Mouse (Mus musculus): ENCODE data around the gene Tex35. TPM values are rescaled to one million over a fixed set of nuclear protein-coding genes. Genes with fewer than 3 reads are reported as not detected.

Tex35 gene
- polyA plus RNA-seq, 1 experiment from 2014 or later: not detected

DNA sequence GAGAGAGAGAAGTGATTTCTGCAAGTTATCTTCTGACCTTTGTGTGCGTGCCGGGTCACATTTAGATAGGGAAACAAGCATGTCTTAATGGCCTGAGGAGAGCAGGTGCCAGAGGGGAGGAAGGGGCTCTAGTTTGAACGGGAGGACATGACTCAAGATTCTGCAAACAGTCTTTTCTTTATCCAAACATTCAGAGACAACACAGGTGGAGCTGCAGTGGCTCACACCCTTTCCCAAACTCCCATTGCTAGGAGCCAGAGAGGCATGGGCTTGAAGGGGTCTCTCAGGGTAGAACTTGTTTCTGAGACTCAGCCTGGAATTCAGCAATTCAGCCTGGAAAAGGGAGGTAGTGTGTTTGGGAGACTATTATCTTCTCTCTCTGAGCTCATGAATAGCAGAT lies 15.4 kb upstream of the Tex35 start:
- no peak overlapping the region for H3K4me3 ChIP-seq (ENCODE audit: low read depth, low read length)
- H3K27ac ChIP-seq (ENCODE audit: low read length): no peak overlapping the region
- no peaks in the 10 kb centered on the region for H3K9me3 ChIP-seq (replicated peaks; ENCODE audit: control insufficient read depth, low read length, poor library complexity, severe bottlenecking)
- no peak overlapping the region for H3K4me2 ChIP-seq (ENCODE audit: low read length)
- no peak overlapping the region for H3K9ac ChIP-seq (ENCODE audit: low read depth, low read length)
- H3K27me3 ChIP-seq (ENCODE audit: control insufficient read depth, insufficient read depth, low read depth, low read length): no peaks in the 10 kb centered on the region
- whole genome bisulfite sequencing: 94% methylated on average over 3 of the region's 3 CpGs
- H3K4me1 ChIP-seq (ENCODE audit: control insufficient read depth, insufficient read depth, low read length): no peaks in the 10 kb centered on the region
- H3K36me3 ChIP-seq (ENCODE audit: control insufficient read depth, insufficient read depth, low read length): no peaks in the 10 kb centered on the region
- no peak for ATAC-seq

DNA sequence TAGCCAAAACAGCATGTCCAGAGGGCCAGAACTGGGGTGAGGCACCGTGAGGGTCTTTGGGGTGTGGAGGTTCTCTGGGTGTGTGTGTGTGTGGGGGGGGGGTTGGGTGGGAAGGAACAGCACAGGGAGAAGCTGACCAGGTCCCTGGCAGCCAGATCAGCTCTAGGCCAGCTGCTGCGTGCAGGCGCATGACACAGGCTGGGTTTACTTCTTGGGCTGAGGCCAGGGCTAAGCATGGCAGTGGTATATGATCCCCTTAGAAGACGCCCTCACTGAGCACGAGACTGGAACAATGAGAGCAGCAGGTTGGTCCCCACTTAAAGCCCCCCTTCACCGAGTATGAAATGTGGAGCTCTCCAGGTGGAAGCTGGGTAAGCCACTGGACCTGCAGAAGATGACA lies 10.7 kb upstream of the Tex35 start:
- H3K27me3 ChIP-seq (ENCODE audit: control insufficient read depth, insufficient read depth, low read depth, low read length): no peaks in the 10 kb centered on the region
- H3K9me3 ChIP-seq (replicated peaks; ENCODE audit: control insufficient read depth, low read length, poor library complexity, severe bottlenecking): no peaks in the 10 kb centered on the region; the same call in 1 of the 2 replicates
- H3K4me2 ChIP-seq (ENCODE audit: low read length): no peak overlapping the region
- no peak overlapping the region for H3K9ac ChIP-seq (ENCODE audit: low read depth, low read length)
- ATAC-seq: no peak
- H3K4me1 ChIP-seq (ENCODE audit: control insufficient read depth, insufficient read depth, low read length): no peaks in the 10 kb centered on the region
- no peak overlapping the region for H3K4me3 ChIP-seq (ENCODE audit: low read depth, low read length)
- no peaks in the 10 kb centered on the region for H3K36me3 ChIP-seq (ENCODE audit: control insufficient read depth, insufficient read depth, low read length)
- H3K27ac ChIP-seq (ENCODE audit: low read length): no peak overlapping the region
- 87% methylated on average over 6 of the region's 6 CpGs for WGBS

DNA sequence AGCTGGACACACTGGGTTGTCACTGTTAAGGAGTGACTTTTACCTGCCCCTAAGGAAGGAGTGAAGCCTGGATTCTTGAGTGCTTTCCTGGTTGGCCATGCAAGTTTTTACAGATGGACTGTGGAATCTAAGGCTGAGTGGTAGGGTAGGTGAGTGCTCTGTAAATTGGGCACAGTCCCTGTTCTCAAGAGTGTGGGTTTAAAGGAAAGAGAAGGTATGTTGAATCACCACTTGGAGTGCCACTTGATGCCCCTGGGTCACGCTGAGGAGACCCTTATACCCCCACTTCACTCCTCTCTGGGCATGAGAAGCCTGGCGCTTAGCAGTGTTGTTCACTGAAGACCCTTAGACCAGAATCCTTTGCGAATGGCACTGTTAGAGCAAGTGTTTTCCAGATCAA lies 9.0 kb upstream of the Tex35 start:
- no peak overlapping the region for H3K4me2 ChIP-seq (ENCODE audit: low read length)
- ATAC-seq: no peak
- no peaks in the 10 kb centered on the region; the same call in 1 of the 2 replicates for H3K9me3 ChIP-seq (replicated peaks; ENCODE audit: control insufficient read depth, low read length, poor library complexity, severe bottlenecking)
- H3K9ac ChIP-seq (ENCODE audit: low read depth, low read length): no peak overlapping the region
- H3K36me3 ChIP-seq (ENCODE audit: control insufficient read depth, insufficient read depth, low read length): no peaks in the 10 kb centered on the region
- no peaks in the 10 kb centered on the region for H3K27me3 ChIP-seq (ENCODE audit: control insufficient read depth, insufficient read depth, low read depth, low read length)
- H3K4me3 ChIP-seq (ENCODE audit: low read depth, low read length): no peak overlapping the region
- 94% methylated on average over 3 of the region's 3 CpGs for WGBS
- no peak overlapping the region for H3K27ac ChIP-seq (ENCODE audit: low read length)
- H3K4me1 ChIP-seq (ENCODE audit: control insufficient read depth, insufficient read depth, low read length): no peaks in the 10 kb centered on the region

DNA sequence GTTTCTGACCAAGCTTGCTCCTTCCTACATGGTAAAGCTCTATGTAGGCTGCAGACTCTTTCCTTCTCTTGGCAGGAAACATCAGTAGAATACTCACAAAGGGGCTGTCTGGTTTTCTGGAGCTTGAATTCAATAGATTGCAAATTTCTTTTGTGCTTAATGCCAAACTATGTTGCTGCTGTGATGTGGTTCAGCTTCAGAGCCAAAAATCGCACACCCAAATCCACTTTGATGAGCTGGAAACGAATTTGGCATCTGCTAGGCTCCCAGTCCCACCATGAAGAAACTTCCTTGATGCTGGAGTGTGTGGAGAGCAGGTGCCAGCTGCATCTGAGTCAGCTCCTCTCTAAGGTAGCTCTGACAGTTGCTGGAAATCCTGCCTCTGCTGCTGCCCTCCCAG lies 6.0 kb upstream of the Tex35 start:
- Histone ChIP-seq H3K27ac (ENCODE audit: low read length) (no peak overlapping the region), H3K9ac (ENCODE audit: low read depth, low read length) (no peak overlapping the region), H3K27me3 (ENCODE audit: control insufficient read depth, insufficient read depth, low read depth, low read length) (no peaks in the 10 kb centered on the region), H3K4me2 (ENCODE audit: low read length) (no peak overlapping the region), H3K4me1 (ENCODE audit: control insufficient read depth, insufficient read depth, low read length) (no peaks in the 10 kb centered on the region), H3K4me3 (ENCODE audit: low read depth, low read length) (no peak overlapping the region), H3K9me3 (replicated peaks; ENCODE audit: control insufficient read depth, low read length, poor library complexity, severe bottlenecking) (no peaks in the 10 kb centered on the region; the same call in 1 of the 2 replicates), H3K36me3 (ENCODE audit: control insufficient read depth, insufficient read depth, low read length) (no peaks in the 10 kb centered on the region)
- 65% methylated on average over 2 of the region's 2 CpGs for WGBS
- ATAC-seq: no peak

DNA sequence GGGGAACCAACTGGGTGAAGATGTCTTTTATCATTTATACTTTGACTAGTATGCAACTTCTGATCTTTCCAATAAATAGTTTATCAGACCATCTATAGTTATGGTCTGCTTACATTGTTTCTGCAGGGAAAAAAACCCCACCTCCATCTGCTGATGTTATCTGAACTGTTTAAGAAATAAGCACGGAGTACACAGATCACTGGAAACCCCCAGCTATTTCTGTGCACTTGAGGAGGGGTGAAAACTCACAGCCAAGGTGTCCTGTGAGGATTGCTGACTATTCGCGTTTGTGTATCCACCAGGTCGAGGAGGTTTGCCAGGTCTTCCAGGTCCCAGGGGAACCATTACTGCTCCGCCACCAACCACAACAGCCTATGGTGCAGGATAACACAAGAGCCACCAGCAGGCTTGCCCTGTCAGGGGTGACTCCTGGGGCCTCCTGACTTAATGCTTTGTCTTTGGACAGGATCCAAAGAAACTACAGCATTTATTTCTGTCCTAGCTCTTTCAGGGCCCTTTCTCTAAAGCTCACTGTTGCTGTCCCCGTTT lies 1.9 kb upstream of the Tex35 start:
- ATAC-seq: no peak
- Histone ChIP-seq H3K4me1 (ENCODE audit: control insufficient read depth, insufficient read depth, low read length) (no peaks in the 10 kb centered on the region), H3K4me3 (ENCODE audit: low read depth, low read length) (no peak overlapping the region), H3K27me3 (ENCODE audit: control insufficient read depth, insufficient read depth, low read depth, low read length) (no peaks in the 10 kb centered on the region), H3K9me3 (replicated peaks; ENCODE audit: control insufficient read depth, low read length, poor library complexity, severe bottlenecking) (no peaks in the 10 kb centered on the region; the same call in 1 of the 2 replicates), H3K27ac (ENCODE audit: low read length) (no peak overlapping the region), H3K4me2 (ENCODE audit: low read length) (no peak overlapping the region), H3K9ac (ENCODE audit: low read depth, low read length) (no peak overlapping the region), H3K36me3 (ENCODE audit: control insufficient read depth, insufficient read depth, low read length) (no peaks in the 10 kb centered on the region)
- 72% methylated on average over 6 of the region's 6 CpGs for WGBS

DNA sequence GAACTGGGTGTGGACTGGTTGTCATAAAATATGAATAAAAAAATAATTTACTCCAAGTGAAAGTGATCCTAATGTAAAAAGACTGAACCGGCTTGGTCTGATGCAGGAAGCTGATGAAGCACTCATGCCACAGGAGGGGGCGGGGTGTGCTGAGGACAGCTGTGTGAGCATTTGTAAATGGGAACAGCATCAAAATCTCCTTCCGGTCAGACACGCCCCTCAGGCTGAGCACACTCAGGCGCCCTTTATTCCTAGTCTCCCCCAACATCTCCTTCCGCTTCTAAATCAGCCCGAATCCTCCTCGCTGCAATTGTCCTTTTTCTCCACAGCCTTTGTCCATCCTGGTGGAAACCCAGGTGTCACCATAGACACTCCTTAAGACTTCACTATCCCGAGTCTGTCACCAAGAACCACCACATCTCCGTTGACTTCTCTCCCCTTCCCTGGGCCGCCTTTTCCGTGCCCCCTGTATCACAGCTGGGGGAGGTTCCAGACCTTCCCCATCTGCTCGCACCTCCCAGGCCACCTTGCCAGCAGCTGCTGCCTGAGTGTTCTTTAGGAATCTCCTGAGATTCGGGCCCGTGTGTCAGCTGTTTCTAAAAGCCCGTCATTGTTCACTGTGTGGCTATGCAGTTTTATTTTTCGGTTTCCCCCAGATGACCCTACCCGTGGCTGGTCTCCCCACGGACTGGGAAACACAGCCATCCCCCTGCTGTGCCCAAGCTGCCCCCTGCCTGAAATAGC lies 7.2 kb downstream of the Tex35 start:
- peak; percentile 87 for ATAC-seq
- peaks cover 11% of the 10 kb centered on the region for H3K4me1 ChIP-seq (ENCODE audit: control insufficient read depth, insufficient read depth, low read length)
- 11% methylated on average over 19 of the region's 19 CpGs for WGBS
- no peaks in the 10 kb centered on the region for H3K36me3 ChIP-seq (ENCODE audit: control insufficient read depth, insufficient read depth, low read length)
- H3K4me2 ChIP-seq (ENCODE audit: low read length): peak overlapping the region; percentile 45
- H3K4me3 ChIP-seq (ENCODE audit: low read depth, low read length): peak overlapping the region; percentile 8; the same call in 1 of the 2 replicates
- no peaks in the 10 kb centered on the region for H3K9me3 ChIP-seq (replicated peaks; ENCODE audit: control insufficient read depth, low read length, poor library complexity, severe bottlenecking)
- no peaks in the 10 kb centered on the region for H3K27me3 ChIP-seq (ENCODE audit: control insufficient read depth, insufficient read depth, low read depth, low read length)
- peak overlapping the region; percentile 73 for H3K27ac ChIP-seq (ENCODE audit: low read length)
- H3K9ac ChIP-seq (ENCODE audit: low read depth, low read length): peak overlapping the region; percentile 63

DNA sequence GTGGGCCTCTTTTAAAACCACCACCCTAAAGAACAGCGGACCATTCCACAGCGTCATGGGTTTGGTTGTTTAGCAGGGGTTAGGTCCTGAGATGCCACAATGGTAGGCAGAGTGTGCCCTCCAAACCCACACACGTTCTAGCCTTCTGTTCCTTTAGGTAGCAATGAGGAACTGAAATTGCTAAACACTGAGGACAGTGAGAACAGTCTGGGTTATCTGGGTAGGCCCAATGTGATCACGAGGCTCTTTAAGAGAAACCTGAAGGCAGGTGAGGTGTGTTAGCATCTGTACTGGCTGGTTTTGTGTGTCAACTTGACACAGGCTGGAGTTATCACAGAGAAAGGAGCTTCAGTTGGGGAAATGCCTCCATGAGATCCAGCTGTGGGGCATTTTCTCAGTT lies 12.9 kb downstream of the Tex35 start:
- no peaks in the 10 kb centered on the region for H3K27me3 ChIP-seq (ENCODE audit: control insufficient read depth, insufficient read depth, low read depth, low read length)
- H3K4me1 ChIP-seq (ENCODE audit: control insufficient read depth, insufficient read depth, low read length): no peaks in the 10 kb centered on the region
- H3K4me3 ChIP-seq (ENCODE audit: low read depth, low read length): no peak overlapping the region
- H3K9me3 ChIP-seq (replicated peaks; ENCODE audit: control insufficient read depth, low read length, poor library complexity, severe bottlenecking): no peaks in the 10 kb centered on the region
- 87% methylated on average over 4 of the region's 4 CpGs for WGBS
- no peak overlapping the region for H3K4me2 ChIP-seq (ENCODE audit: low read length)
- no peak overlapping the region for H3K27ac ChIP-seq (ENCODE audit: low read length)
- no peak overlapping the region for H3K9ac ChIP-seq (ENCODE audit: low read depth, low read length)
- H3K36me3 ChIP-seq (ENCODE audit: control insufficient read depth, insufficient read depth, low read length): no peaks in the 10 kb centered on the region
- ATAC-seq: no peak

DNA sequence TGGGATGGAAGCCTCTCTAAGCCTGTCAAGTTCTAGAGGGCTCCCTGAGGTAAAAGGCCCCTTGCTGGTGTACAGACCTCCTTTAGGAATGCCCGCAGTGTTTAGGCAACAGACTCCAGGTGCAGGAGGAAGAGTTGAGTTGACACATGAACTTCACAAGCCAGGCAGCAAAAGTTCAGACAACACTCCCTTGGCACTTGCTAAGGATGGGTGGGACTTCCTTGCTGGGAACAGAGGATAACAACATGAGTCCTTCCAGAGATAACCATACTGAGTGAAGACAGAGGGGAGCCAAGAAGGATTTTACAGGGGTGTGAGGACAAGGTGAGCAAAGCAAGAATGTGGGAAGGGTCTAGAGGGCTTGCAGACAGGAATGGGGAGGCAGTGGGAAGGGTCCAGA lies 15.9 kb downstream of the Tex35 start:
- H3K27ac ChIP-seq (ENCODE audit: low read length): no peak overlapping the region
- no peaks in the 10 kb centered on the region for H3K27me3 ChIP-seq (ENCODE audit: control insufficient read depth, insufficient read depth, low read depth, low read length)
- H3K4me1 ChIP-seq (ENCODE audit: control insufficient read depth, insufficient read depth, low read length): no peaks in the 10 kb centered on the region
- H3K9ac ChIP-seq (ENCODE audit: low read depth, low read length): no peak overlapping the region
- H3K4me3 ChIP-seq (ENCODE audit: low read depth, low read length): no peak overlapping the region
- no peaks in the 10 kb centered on the region for H3K36me3 ChIP-seq (ENCODE audit: control insufficient read depth, insufficient read depth, low read length)
- no peak for ATAC-seq
- H3K9me3 ChIP-seq (replicated peaks; ENCODE audit: control insufficient read depth, low read length, poor library complexity, severe bottlenecking): no peaks in the 10 kb centered on the region
- WGBS: 88% methylated on average over 1 of the region's 1 CpGs
- no peak overlapping the region for H3K4me2 ChIP-seq (ENCODE audit: low read length)

DNA sequence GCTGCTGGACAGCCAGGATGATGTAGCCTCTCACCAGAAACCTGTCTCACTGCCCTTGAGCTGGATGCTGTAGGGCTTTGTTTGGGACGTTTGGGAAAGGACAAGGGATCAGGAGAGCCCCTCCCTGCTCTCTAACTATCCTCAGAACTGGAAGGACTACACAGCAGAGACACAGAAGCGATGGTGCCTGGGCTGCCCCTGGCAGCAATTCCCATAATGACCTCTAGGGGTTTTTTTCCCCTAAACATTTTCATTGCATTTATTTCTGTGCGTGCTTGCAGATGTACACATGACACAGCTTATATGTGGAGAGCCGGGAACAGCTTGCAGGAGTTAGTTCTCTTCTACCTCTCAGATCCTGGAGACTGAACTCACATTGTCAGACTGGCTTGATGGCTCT lies 16.3 kb downstream of the Tex35 start:
- H3K9me3 ChIP-seq (replicated peaks; ENCODE audit: control insufficient read depth, low read length, poor library complexity, severe bottlenecking): no peaks in the 10 kb centered on the region
- H3K4me3 ChIP-seq (ENCODE audit: low read depth, low read length): no peak overlapping the region
- H3K9ac ChIP-seq (ENCODE audit: low read depth, low read length): no peak overlapping the region
- no peaks in the 10 kb centered on the region for H3K4me1 ChIP-seq (ENCODE audit: control insufficient read depth, insufficient read depth, low read length)
- WGBS: 68% methylated on average over 4 of the region's 4 CpGs
- H3K4me2 ChIP-seq (ENCODE audit: low read length): no peak overlapping the region
- no peaks in the 10 kb centered on the region for H3K36me3 ChIP-seq (ENCODE audit: control insufficient read depth, insufficient read depth, low read length)
- no peak overlapping the region for H3K27ac ChIP-seq (ENCODE audit: low read length)
- ATAC-seq: no peak
- H3K27me3 ChIP-seq (ENCODE audit: control insufficient read depth, insufficient read depth, low read depth, low read length): no peaks in the 10 kb centered on the region
